Mouse (Mus musculus): ENCODE results near the gene Rab7b. TPM values are rescaled to one million over a fixed set of nuclear protein-coding genes. Genes with fewer than 3 reads are reported as not detected.

Rab7b gene
- polyA plus RNA-seq, 1 experiment = 8.4 TPM

GRCm38 (mm10) chr1:131730639-131731437 lies 42.3 kb downstream of the Rab7b start:
- TF ChIP-seq POLR2A (IDR thresholded peaks at IDR 0.05; ENCODE audit: borderline replicate concordance, extremely low read depth, low read depth, low read length) = no peak
- no peak for TF ChIP-seq CTCF (IDR thresholded peaks at IDR 0.05; ENCODE audit: insufficient read depth, low read length)
- WGBS = 81% methylated on average over 12 of the region's 12 CpGs

GRCm38 (mm10) chr1:131733474-131734180 lies 45.1 kb downstream of the Rab7b start:
- WGBS = 76% methylated on average over 13 of the region's 13 CpGs
- H3K4me3 ChIP-seq (replicated peaks; ENCODE audit: extremely low read depth, low read depth, low read length) = no peak overlapping the region
- no peak for TF ChIP-seq CTCF (IDR thresholded peaks at IDR 0.05; ENCODE audit: insufficient read depth, low read length)
- no peak for TF ChIP-seq POLR2A (IDR thresholded peaks at IDR 0.05; ENCODE audit: borderline replicate concordance, extremely low read depth, low read depth, low read length)
- DNase-seq = no peak
- H3K4me1 ChIP-seq (ENCODE audit: control insufficient read depth, insufficient read depth, low read length) = no peaks in the 10 kb centered on the region

More at GRCm38 (mm10) chr1:131730639-131731437, 42.3 kb downstream of the Rab7b start:
- Histone ChIP-seq H3K4me3 (replicated peaks; ENCODE audit: extremely low read depth, low read depth, low read length) (no peak overlapping the region), H3K4me1 (ENCODE audit: control insufficient read depth, insufficient read depth, low read length) (peaks cover 9% of the 10 kb centered on the region)
- no peak for DNase-seq

GRCm38 (mm10) chr1:131734657-131735273 lies 46.3 kb downstream of the Rab7b start:
- Histone ChIP-seq H3K4me1 (ENCODE audit: control insufficient read depth, insufficient read depth, low read length) (no peaks in the 10 kb centered on the region), H3K4me3 (replicated peaks; ENCODE audit: extremely low read depth, low read depth, low read length) (no peak overlapping the region)
- TF ChIP-seq CTCF (IDR thresholded peaks at IDR 0.05; ENCODE audit: insufficient read depth, low read length) = no peak
- TF ChIP-seq POLR2A (IDR thresholded peaks at IDR 0.05; ENCODE audit: borderline replicate concordance, extremely low read depth, low read depth, low read length) = no peak
- DNase-seq = no peak
- WGBS = 84% methylated on average over 6 of the region's 6 CpGs

GRCm38 (mm10) chr1:131736494-131736893 lies 48.0 kb downstream of the Rab7b start:
- 0 out of 2 replicates have a peak, but pooled peaks cover 2% of the 10 kb centered on the region for H3K4me1 ChIP-seq (ENCODE audit: control insufficient read depth, insufficient read depth, low read length)
- TF ChIP-seq CTCF (IDR thresholded peaks at IDR 0.05; ENCODE audit: insufficient read depth, low read length) (no peak), POLR2A (IDR thresholded peaks at IDR 0.05; ENCODE audit: borderline replicate concordance, extremely low read depth, low read depth, low read length) (no peak)
- DNase-seq = no peak
- WGBS = 54% methylated on average over 9 of the region's 9 CpGs
- H3K4me3 ChIP-seq (replicated peaks; ENCODE audit: extremely low read depth, low read depth, low read length) = no peak overlapping the region

GRCm38 (mm10) chr1:131737269-131737668 lies 48.8 kb downstream of the Rab7b start:
- DNase-seq = no peak
- TF ChIP-seq CTCF (IDR thresholded peaks at IDR 0.05; ENCODE audit: insufficient read depth, low read length) = no peak
- no peak for TF ChIP-seq POLR2A (IDR thresholded peaks at IDR 0.05; ENCODE audit: borderline replicate concordance, extremely low read depth, low read depth, low read length)
- 31% methylated on average over 5 of the region's 5 CpGs for WGBS
- 0 out of 2 replicates have a peak, but pooled peaks cover 2% of the 10 kb centered on the region for H3K4me1 ChIP-seq (ENCODE audit: control insufficient read depth, insufficient read depth, low read length)
- no peak overlapping the region for H3K4me3 ChIP-seq (replicated peaks; ENCODE audit: extremely low read depth, low read depth, low read length)

GRCm38 (mm10) chr1:131738760-131739159 lies 50.3 kb downstream of the Rab7b start:
- 0 out of 2 replicates have a peak, but pooled peaks cover 2% of the 10 kb centered on the region for H3K4me1 ChIP-seq (ENCODE audit: control insufficient read depth, insufficient read depth, low read length)
- no peak overlapping the region for H3K4me3 ChIP-seq (replicated peaks; ENCODE audit: extremely low read depth, low read depth, low read length)
- no peak for DNase-seq
- WGBS = 70% methylated on average over 1 of the region's 1 CpGs
- no peak for TF ChIP-seq CTCF (IDR thresholded peaks at IDR 0.05; ENCODE audit: insufficient read depth, low read length)
- no peak for TF ChIP-seq POLR2A (IDR thresholded peaks at IDR 0.05; ENCODE audit: borderline replicate concordance, extremely low read depth, low read depth, low read length)

GRCm38 (mm10) chr1:131739481-131740160 lies 51.1 kb downstream of the Rab7b start:
- DNase-seq = no peak
- 0 out of 2 replicates have a peak, but pooled peaks cover 2% of the 10 kb centered on the region for H3K4me1 ChIP-seq (ENCODE audit: control insufficient read depth, insufficient read depth, low read length)
- H3K4me3 ChIP-seq (replicated peaks; ENCODE audit: extremely low read depth, low read depth, low read length) = no peak overlapping the region
- TF ChIP-seq CTCF (IDR thresholded peaks at IDR 0.05; ENCODE audit: insufficient read depth, low read length) = no peak
- no peak for TF ChIP-seq POLR2A (IDR thresholded peaks at IDR 0.05; ENCODE audit: borderline replicate concordance, extremely low read depth, low read depth, low read length)
- 80% methylated on average over 9 of the region's 9 CpGs for WGBS

GRCm38 (mm10) chr1:131743868-131744464 lies 55.5 kb downstream of the Rab7b start, which contains the start of gene Slc26a9:
TSS of gene Slc26a9 (plus strand) at chr1:131744022.
- TF ChIP-seq POLR2A (IDR thresholded peaks at IDR 0.05; ENCODE audit: borderline replicate concordance, extremely low read depth, low read depth, low read length) (peak; percentile 62; the same call in 1 of the 2 replicates), CTCF (IDR thresholded peaks at IDR 0.05; ENCODE audit: insufficient read depth, low read length) (no peak)
- Histone ChIP-seq H3K4me1 (ENCODE audit: control insufficient read depth, insufficient read depth, low read length) (0 out of 2 replicates have a peak, but pooled peaks cover 2% of the 10 kb centered on the region), H3K4me3 (replicated peaks; ENCODE audit: extremely low read depth, low read depth, low read length) (peak within 1 kb of the TSS; percentile 55)
- DNase-seq = peak; percentile 55
- 60% methylated on average over 10 of the region's 10 CpGs for WGBS
